Mouse (Mus musculus) forebrain, postnatal 0 days (tissue): ENCODE data around the gene Hacd2. TPM values are rescaled to one million over a fixed set of nuclear protein-coding genes. Genes with fewer than 3 reads are reported as not detected.

Source experiments
- ATAC-seq: fragments of 200-750 bp; cut with Nextera tagmentation; 2 replicates; pipeline ENCODE4 v1.8.0; 2017; ENCODE audit warnings: mild to moderate bottlenecking, moderate library complexity
- DNase-seq: peaks from one replicate; pipeline ENCODE4 v3.0.0-alpha.2; 2015
- H3K27ac ChIP-seq: fragments of 300-500 bp; sonication (generic); 2 replicates; pipeline ENCODE4 v1.5.1; 2014; ENCODE audit warnings: low read depth, mild to moderate bottlenecking, antibody characterized with exemption, low read length, moderate library complexity, mixed read lengths
- H3K27me3 ChIP-seq: fragments of 300-500 bp; sonication (generic); 2 replicates; pipeline ENCODE4 v1.6.1; 2014; ENCODE audit warnings: mild to moderate bottlenecking, low read length, mixed read lengths; ENCODE audit not compliant: insufficient read depth
- H3K36me3 ChIP-seq: fragments of 300-500 bp; sonication (generic); 2 replicates; pipeline ENCODE4 v1.6.1; 2014; ENCODE audit warnings: mild to moderate bottlenecking, moderate library complexity; ENCODE audit not compliant: insufficient read depth
- H3K4me1 ChIP-seq: fragments of 300-500 bp; sonication (generic); 2 replicates; pipeline ENCODE4 v1.6.1; 2014; ENCODE audit warnings: antibody characterized with exemption; ENCODE audit not compliant: insufficient read depth
- H3K4me2 ChIP-seq: fragments of 300-500 bp; sonication (generic); 2 replicates; pipeline ENCODE4 v1.6.1; 2014; ENCODE audit warnings: low read depth, mild to moderate bottlenecking, moderate library complexity
- H3K4me3 ChIP-seq: fragments of 300-500 bp; sonication (generic); 2 replicates; pipeline ENCODE4 v1.5.1; 2014; ENCODE audit warnings: low read depth, low read length, mixed read lengths
- H3K9ac ChIP-seq: fragments of 300-500 bp; sonication (generic); 2 replicates; pipeline ENCODE4 v1.6.1; 2014; ENCODE audit warnings: mild to moderate bottlenecking
- H3K9me3 ChIP-seq: fragments of 300-500 bp; sonication (generic); 2 replicates; pipeline ENCODE4 v1.6.1; 2016; ENCODE audit warnings: low read length
- CTCF ChIP-seq: sonication (generic); IDR thresholded peaks from 2 replicates; pipeline ENCODE4 v1.5.1; 2016; ENCODE audit warnings: antibody characterized with exemption, control low read depth, low read depth
- WGBS: fragments of 180-500 bp; shearing (Covaris S2); extraction: QIAGEN DNeasy Blood & Tissue Kit; methylation state at CpG from one replicate; pipeline ENCODE4 v1.1.7; 2014; 5-methylcytosine and 5-hydroxymethylcytosine counted together
- polyA plus RNA-seq: library from polyadenylated mRNA; unstranded; fragments of >200 nt; fragmentation: Nextera tagmentation; extraction: Ambion mirVana; gene quantifications from 2 replicates; pipeline ENCODE4 v1.2.1, GENCODE M21; 2015
- total RNA-seq: library from RNA; depleted of rRNA; stranded (reverse); fragments of >200 nt; gene quantifications from 2 replicates; pipeline ENCODE4 v1.2.3, GENCODE M21; 2014

Hacd2 gene
- total and polyA plus RNA-seq, 2 experiments from 2014 or later: 13.9 to 50.4 TPM

DNA sequence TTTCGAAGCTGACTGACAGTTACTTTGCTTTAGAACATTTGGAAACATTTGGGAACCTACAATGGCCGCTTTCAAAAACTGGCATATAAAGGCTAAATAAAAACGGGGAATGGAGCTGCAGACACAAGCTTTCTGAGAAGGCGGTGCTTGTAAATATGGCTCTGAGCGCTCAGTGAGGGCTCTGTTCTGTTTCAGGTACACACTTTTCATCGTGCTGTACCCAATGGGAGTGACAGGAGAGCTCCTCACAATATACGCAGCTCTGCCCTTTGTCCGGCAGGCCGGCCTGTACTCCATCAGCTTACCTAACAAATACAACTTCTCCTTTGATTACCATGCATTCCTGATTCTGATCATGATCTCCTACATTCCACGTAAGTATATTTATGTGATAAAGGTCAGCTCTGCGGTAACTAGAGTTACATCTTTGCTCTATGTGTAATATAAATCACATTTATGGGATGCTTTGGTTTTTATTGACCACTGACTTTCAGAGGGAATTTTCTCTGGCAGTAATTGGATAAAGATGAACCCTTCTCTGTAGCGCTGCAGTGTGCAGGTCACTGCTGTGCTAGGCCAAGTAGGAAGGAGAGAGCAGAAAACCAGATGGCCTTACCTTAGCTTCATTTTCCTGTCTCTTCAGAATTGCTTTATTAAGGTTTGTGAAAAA is 79.7 kb downstream of the Hacd2 start:
- Histone ChIP-seq H3K9ac (no peak overlapping the region), H3K27ac (no peak overlapping the region), H3K4me3 (no peak overlapping the region), H3K4me2 (no peak overlapping the region), H3K9me3 (no peaks in the 10 kb centered on the region), H3K4me1 (no peaks in the 10 kb centered on the region), H3K27me3 (no peaks in the 10 kb centered on the region), H3K36me3 (peaks cover 2% of the 10 kb centered on the region; the same call in 1 of the 2 replicates)
- 79% methylated on average over 12 of the region's 12 CpGs for WGBS
- no peak for TF ChIP-seq CTCF
- DNase-seq (no peak), ATAC-seq (no peak)

DNA sequence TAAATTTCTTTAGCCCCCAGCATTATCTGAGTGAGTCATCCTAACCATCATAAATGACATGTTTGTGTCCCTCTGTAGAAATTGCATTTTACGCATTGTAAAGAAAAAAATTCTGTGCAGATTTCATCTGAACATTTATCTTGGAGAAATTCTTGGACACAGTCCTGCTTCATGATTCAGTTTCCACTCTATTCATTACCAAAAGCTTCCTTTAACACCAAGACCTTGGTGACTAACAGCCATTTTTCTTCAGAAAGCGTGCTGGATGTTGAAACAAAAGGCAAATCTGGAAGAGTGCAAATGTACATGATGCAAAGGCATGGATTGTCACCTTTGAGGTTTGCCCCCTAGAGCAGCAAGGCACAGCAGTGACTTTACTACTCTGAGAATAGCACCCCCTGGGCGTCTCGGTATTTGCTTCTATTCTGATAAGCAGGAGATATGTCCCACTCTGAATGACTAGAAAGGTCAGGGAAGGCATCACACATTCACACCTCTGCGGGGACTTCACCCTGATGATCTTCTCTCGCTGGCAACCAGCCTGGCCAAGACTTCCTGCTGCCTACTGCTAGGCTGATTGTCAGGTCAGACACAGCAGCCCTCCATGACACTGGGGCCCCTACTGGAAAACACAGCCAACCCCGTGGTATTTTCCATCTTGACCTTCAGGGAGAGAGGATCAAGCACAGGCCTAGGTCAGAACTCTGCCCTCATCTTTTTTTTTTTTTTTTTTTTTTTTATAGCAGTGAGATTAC is 80.8 kb downstream of the Hacd2 start:
- WGBS: 84% methylated on average over 7 of the region's 7 CpGs

GRCm38 (mm10) chr16:35107985-35108384 is 85.8 kb downstream of the Hacd2 start:
- ATAC-seq (no peak), DNase-seq (no peak)
- H3K4me3 ChIP-seq: no peak overlapping the region
- no peak for TF ChIP-seq CTCF
- no peak overlapping the region for H3K9ac ChIP-seq
- no peak overlapping the region for H3K4me2 ChIP-seq
- H3K27me3 ChIP-seq: no peaks in the 10 kb centered on the region
- WGBS: 73% methylated on average over 6 of the region's 6 CpGs
- H3K27ac ChIP-seq: no peak overlapping the region
- H3K36me3 ChIP-seq: peaks cover 11% of the 10 kb centered on the region
- 0 out of 2 replicates have a peak, but pooled peaks cover 3% of the 10 kb centered on the region for H3K4me1 ChIP-seq
- no peaks in the 10 kb centered on the region for H3K9me3 ChIP-seq

More for the DNA sequence above, 80.8 kb downstream of the Hacd2 start:
- Histone ChIP-seq H3K4me2 (no peak overlapping the region), H3K27ac (no peak overlapping the region), H3K4me1 (no peaks in the 10 kb centered on the region), H3K9ac (no peak overlapping the region), H3K27me3 (no peaks in the 10 kb centered on the region), H3K4me3 (no peak overlapping the region), H3K9me3 (no peaks in the 10 kb centered on the region), H3K36me3 (peaks cover 10% of the 10 kb centered on the region)
- ATAC-seq (no peak), DNase-seq (no peak)
- no peak for TF ChIP-seq CTCF

DNA sequence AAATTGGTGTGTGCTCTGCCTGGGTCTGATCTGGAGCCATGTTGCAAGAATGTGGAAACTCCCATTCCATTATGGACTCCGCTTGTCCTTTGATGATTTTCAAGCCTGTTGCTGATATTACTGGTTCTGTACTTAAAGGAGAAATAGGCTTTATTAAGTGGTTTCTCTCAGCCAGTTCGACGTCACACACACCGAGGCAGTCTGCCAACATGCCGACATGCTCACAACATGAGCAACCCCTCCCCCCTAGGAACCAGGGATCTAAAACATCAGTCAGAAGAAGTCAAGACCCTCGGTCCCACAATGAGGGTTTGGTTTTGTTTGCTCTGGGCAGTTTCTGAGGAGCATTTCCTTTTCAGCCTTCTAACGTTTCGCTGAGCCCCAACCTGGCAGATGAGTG is 86.9 kb downstream of the Hacd2 start:
- Histone ChIP-seq H3K27ac (no peak overlapping the region), H3K9me3 (no peaks in the 10 kb centered on the region), H3K4me2 (no peak overlapping the region), H3K4me3 (no peak overlapping the region), H3K36me3 (peaks cover 11% of the 10 kb centered on the region), H3K4me1 (0 out of 2 replicates have a peak, but pooled peaks cover 3% of the 10 kb centered on the region), H3K9ac (no peak overlapping the region), H3K27me3 (no peaks in the 10 kb centered on the region)
- no peak for DNase-seq
- 37% methylated on average over 8 of the region's 8 CpGs for WGBS
- no peak for TF ChIP-seq CTCF
- ATAC-seq: no peak

- no peak for ATAC-seq
- DNase-seq: peak; percentile 23
- WGBS: 23% methylated on average over 7 of the region's 7 CpGs
Observed at GRCm38 (mm10) chr16:35109656-35110291, 87.5 kb downstream of the Hacd2 start.

DNA sequence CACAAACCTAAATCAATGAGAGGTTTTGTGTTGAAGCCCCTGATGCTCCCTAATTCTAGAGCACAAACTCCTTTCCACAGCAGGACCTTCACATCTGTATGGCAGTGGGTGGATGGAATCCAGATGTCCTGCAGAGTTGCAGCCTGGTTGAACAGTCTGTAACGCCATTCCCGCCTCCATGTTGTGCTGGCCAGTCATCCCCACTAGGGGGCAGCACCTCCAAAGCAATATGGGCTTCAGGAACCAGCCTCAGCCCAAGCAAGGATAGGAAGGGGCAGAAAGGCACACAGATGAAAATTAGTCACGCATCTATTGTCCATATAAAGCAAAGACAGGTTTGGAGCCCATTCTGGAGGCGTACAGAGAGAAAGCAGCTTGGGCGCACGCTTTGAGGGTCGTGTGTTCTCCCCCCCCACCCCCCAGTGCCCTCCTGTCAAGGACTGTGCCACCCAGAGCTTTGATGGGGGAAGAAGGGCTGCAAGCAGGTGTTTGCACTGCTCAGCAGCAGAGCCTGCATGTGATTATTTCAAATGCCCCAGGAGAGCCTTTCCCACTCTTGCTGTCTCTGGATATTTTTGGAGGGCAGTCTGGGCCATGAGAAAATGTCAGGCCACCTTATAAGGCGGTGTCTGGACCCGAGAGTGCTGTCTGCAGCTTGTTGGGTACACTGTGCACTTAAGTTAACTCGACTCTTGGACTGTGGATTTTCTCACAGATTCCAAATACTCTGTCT is 88.3 kb downstream of the Hacd2 start:
- H3K9ac ChIP-seq: no peak overlapping the region
- H3K4me3 ChIP-seq: no peak overlapping the region
- H3K36me3 ChIP-seq: peaks cover 11% of the 10 kb centered on the region
- peak; percentile 92 for ATAC-seq
- 0 out of 2 replicates have a peak, but pooled peaks cover 3% of the 10 kb centered on the region for H3K4me1 ChIP-seq
- WGBS: 29% methylated on average over 10 of the region's 10 CpGs
- peak overlapping the region; percentile 35 for H3K4me2 ChIP-seq
- peak; percentile 99 for TF ChIP-seq CTCF
- H3K27me3 ChIP-seq: no peaks in the 10 kb centered on the region
- no peak overlapping the region for H3K27ac ChIP-seq
- no peaks in the 10 kb centered on the region for H3K9me3 ChIP-seq
- DNase-seq: peak; percentile 92

More at GRCm38 (mm10) chr16:35109656-35110291, 87.5 kb downstream of the Hacd2 start:
- 0 out of 2 replicates have a peak, but pooled peaks cover 3% of the 10 kb centered on the region for H3K4me1 ChIP-seq
- H3K36me3 ChIP-seq: peaks cover 11% of the 10 kb centered on the region
- no peaks in the 10 kb centered on the region for H3K27me3 ChIP-seq
- no peak for TF ChIP-seq CTCF
- H3K9ac ChIP-seq: no peak overlapping the region
- H3K27ac ChIP-seq: no peak overlapping the region
- H3K9me3 ChIP-seq: no peaks in the 10 kb centered on the region
- no peak overlapping the region for H3K4me3 ChIP-seq
- no peak overlapping the region for H3K4me2 ChIP-seq
